Mouse (Mus musculus): ENCODE measurements around the gene Mysm1.

GRCm38 (mm10) chr4:94901780-94902179 lies 77.1 kb downstream of the Mysm1 start:
- TF ChIP-seq CTCF (IDR thresholded peaks at IDR 0.05; ENCODE audit: low read depth, low read length) (no peak), GATA2 (IDR thresholded peaks at IDR 0.05; ENCODE audit: borderline replicate concordance, low read depth, low read length) (no peak), GATA1 (IDR thresholded peaks at IDR 0.05; ENCODE audit: borderline replicate concordance, low read length) (no peak)

All from G1E (cell line).